Comparison of ENCODE assay signal across 20 mouse cellular contexts in genomic region chr13:35381641-35382040, GRCm38 (mm10).
"Had no signal": no experiment of that assay in that cellular context is flagged by ENCODE, and none has a peak within 500 bp of the region (broad histone marks: within the 10 kb centered on the region; RNA-seq: fewer than 3 reads in every experiment).

No protein-coding gene starts in this region.

- H3K4me3 ChIP-seq: layer of hippocampus, adult 2 months; limb, embryonic 10.5 days; limb, embryonic 13.5 days; megakaryocyte, embryonic 14.5 days; midbrain, embryonic 10.5 days; midbrain, embryonic 13.5 days; myocyte; neural tube, embryonic 13.5 days; stomach, embryonic 15.5 days had no signal

- DNase-seq: kidney, postnatal 25 days; layer of hippocampus, adult 9-11 months; liver; liver, postnatal 0 days; lung, embryonic 14.5 days; retina, postnatal 1 day; right cerebral cortex, postnatal 25 days; spleen, adult 18-20 months; thymus, postnatal 36 days had no signal

- H3K36me3 ChIP-seq: limb, embryonic 10.5 days; limb, embryonic 13.5 days; midbrain, embryonic 10.5 days; midbrain, embryonic 13.5 days; neural tube, embryonic 13.5 days; stomach, embryonic 15.5 days had no signal

- H3K27me3 ChIP-seq: limb, embryonic 13.5 days; midbrain, embryonic 13.5 days; neural tube, embryonic 13.5 days; stomach, embryonic 15.5 days had no signal

- H3K4me1 ChIP-seq: megakaryocyte, embryonic 14.5 days; midbrain, embryonic 10.5 days; midbrain, embryonic 13.5 days; neural tube, embryonic 13.5 days; stomach, embryonic 15.5 days had no signal

- H3K27ac ChIP-seq: kidney, postnatal 0 days; layer of hippocampus, adult 2 months; limb, embryonic 10.5 days; limb, embryonic 13.5 days; liver, embryonic 14.5 days; midbrain, embryonic 10.5 days; midbrain, embryonic 13.5 days; neural tube, embryonic 13.5 days; stomach, embryonic 15.5 days had no signal
